Mouse (Mus musculus) lung, embryonic 14.5 days (tissue): ENCODE results near the gene Ap3b2. TPM values are rescaled to one million over a fixed set of nuclear protein-coding genes. Genes with fewer than 3 reads are reported as not detected.

Experiments
- ATAC-seq: fragments of 200-750 bp; cut with Nextera tagmentation; 2 replicates; pipeline ENCODE4 v1.8.0; 2017; ENCODE audit warnings: mild to moderate bottlenecking, moderate TSS enrichment, moderate library complexity; ENCODE audit not compliant: insufficient read depth
- DNase-seq: peaks from one replicate; pipeline ENCODE4 v3.0.0-alpha.2; 2015
- H3K27ac ChIP-seq: fragments of 300-500 bp; sonication (generic); 2 replicates; pipeline ENCODE4 v1.5.1; 2014; ENCODE audit warnings: low read depth, mild to moderate bottlenecking, moderate library complexity
- H3K27me3 ChIP-seq: fragments of 300-500 bp; sonication (generic); 2 replicates; pipeline ENCODE4 v1.6.1; 2014; ENCODE audit warnings: low read length, control low read depth; ENCODE audit not compliant: insufficient read depth
- H3K36me3 ChIP-seq: fragments of 300-500 bp; sonication (generic); 2 replicates; pipeline ENCODE4 v1.6.1; 2014; ENCODE audit warnings: control low read depth; ENCODE audit not compliant: insufficient read depth
- H3K4me1 ChIP-seq: fragments of 300-500 bp; sonication (generic); 2 replicates; pipeline ENCODE4 v1.6.1; 2014; ENCODE audit warnings: antibody characterized with exemption, control low read depth; ENCODE audit not compliant: insufficient read depth
- H3K4me2 ChIP-seq: fragments of 300-500 bp; sonication (generic); 2 replicates; pipeline ENCODE4 v1.6.1; 2014; ENCODE audit warnings: mild to moderate bottlenecking
- H3K4me3 ChIP-seq: fragments of 300-500 bp; sonication (generic); 2 replicates; pipeline ENCODE4 v1.5.1; 2014; ENCODE audit warnings: low read depth, low read length
- H3K9ac ChIP-seq: fragments of 300-500 bp; sonication (generic); 2 replicates; pipeline ENCODE4 v1.6.1; 2014
- H3K9me3 ChIP-seq: fragments of 300-500 bp; sonication (generic); 2 replicates; pipeline ENCODE4 v1.6.1; 2016; ENCODE audit warnings: low read depth, low read length, control low read depth
- CTCF ChIP-seq: IDR thresholded peaks from 2 replicates; pipeline ENCODE4 v1.5.1; 2016; ENCODE audit warnings: antibody characterized with exemption, low read depth
- WGBS: fragments of 180-500 bp; shearing (Covaris S2); extraction: QIAGEN DNeasy Blood & Tissue Kit; methylation state at CpG from one replicate; pipeline ENCODE4 v1.1.7; 2014; 5-methylcytosine and 5-hydroxymethylcytosine counted together
- polyA plus RNA-seq: library from polyadenylated mRNA; unstranded; fragments of >200 nt; fragmentation: Nextera tagmentation; extraction: Ambion mirVana; gene quantifications from 2 replicates; pipeline ENCODE4 v1.2.1, GENCODE M21; 2014

Ap3b2 gene
- polyA plus RNA-seq: 0.14 and 0.55 TPM in 2 replicates

DNA sequence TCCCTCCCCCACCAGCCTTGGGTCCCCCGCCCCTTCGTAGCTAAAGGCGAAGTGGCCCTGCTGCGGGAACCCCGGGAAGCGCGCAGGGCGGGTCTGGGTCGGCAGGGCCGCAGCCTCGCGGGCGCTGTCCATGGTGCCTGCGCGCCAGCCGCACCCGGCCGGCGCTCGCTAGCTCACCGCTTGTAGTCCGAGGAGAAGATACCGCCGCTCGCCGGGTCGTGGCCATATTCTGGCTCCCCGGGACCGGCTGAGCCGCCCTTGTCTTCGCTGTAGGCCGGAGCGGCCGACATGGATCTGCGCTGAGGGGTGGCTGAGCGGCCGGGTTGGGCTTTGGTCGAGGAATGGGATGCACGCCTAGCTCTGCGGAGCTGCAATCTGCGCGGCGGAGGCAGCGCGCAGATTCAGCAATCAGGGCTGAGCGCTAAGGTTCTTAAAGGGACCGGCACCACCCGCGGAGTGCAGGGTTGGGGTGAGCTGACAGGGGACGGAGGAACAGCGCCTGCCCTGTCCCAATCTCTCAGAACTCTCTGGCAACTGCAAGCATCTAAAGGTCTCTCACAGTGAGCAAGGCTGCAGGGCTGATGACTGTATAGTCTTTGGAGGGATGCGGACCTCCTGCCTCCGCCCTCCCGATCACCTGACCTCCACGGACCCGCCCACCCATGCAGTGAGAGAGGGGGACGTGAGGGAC is at the start of gene Ap3b2:
Gene Ap3b2, minus strand, starts transcription at position 595 of the 691 bp plus-strand sequence.
- Histone ChIP-seq H3K27me3 (peaks cover 15% of the 10 kb centered on the region), H3K4me1 (no peaks in the 10 kb centered on the region), H3K4me2 (peak within 1 kb of the TSS; percentile 75), H3K9me3 (no peaks in the 10 kb centered on the region), H3K4me3 (peak within 1 kb of the TSS; percentile 44), H3K27ac (no peak within 1 kb of the TSS), H3K9ac (no peak within 1 kb of the TSS), H3K36me3 (no peaks in the 10 kb centered on the region)
- no peak for TF ChIP-seq CTCF
- ATAC-seq: peak; percentile 89
- under 1% methylated on average over 57 of the region's 57 CpGs for WGBS
- DNase-seq: peak; percentile 88

DNA sequence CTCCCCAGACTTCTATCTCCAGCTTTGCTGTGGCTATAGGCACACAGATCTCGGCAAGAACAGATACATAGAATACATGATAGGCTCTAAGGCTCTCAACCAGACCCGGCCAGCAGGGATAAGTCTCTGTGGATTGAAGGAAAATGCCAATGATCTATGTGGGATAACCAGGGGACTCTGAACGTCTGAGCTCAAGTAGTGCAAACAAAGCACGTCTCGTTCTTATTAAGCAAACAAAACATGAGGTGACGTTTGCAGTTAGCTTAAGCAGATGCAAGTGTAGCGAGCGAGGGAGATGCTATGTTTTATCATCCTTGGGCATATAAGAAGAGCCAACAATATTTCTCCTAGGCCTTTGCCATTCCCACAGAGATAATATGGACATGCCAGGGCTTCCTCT is 49.2 kb upstream of the Ap3b2 start:
- DNase-seq (no peak), ATAC-seq (no peak)
- Histone ChIP-seq H3K4me1 (no peaks in the 10 kb centered on the region), H3K4me3 (no peak overlapping the region), H3K4me2 (no peak overlapping the region), H3K27me3 (no peaks in the 10 kb centered on the region), H3K9ac (no peak overlapping the region), H3K27ac (no peak overlapping the region), H3K36me3 (no peaks in the 10 kb centered on the region), H3K9me3 (no peaks in the 10 kb centered on the region)
- WGBS: 65% methylated on average over 8 of the region's 8 CpGs
- no peak for TF ChIP-seq CTCF

- Histone ChIP-seq H3K27ac (no peak overlapping the region), H3K27me3 (no peaks in the 10 kb centered on the region), H3K4me3 (no peak overlapping the region), H3K4me2 (no peak overlapping the region), H3K9me3 (no peaks in the 10 kb centered on the region), H3K9ac (no peak overlapping the region), H3K36me3 (no peaks in the 10 kb centered on the region), H3K4me1 (no peaks in the 10 kb centered on the region)
- TF ChIP-seq CTCF: no peak
- DNase-seq: no peak
- WGBS: 80% methylated on average over 7 of the region's 7 CpGs
- ATAC-seq: no peak
Observed at GRCm38 (mm10) chr7:81541924-81542524, 48.3 kb upstream of the Ap3b2 start.

GRCm38 (mm10) chr7:81540999-81541398 is 47.3 kb upstream of the Ap3b2 start:
- Histone ChIP-seq H3K4me1 (no peaks in the 10 kb centered on the region), H3K9me3 (no peaks in the 10 kb centered on the region), H3K36me3 (no peaks in the 10 kb centered on the region), H3K9ac (no peak overlapping the region), H3K27ac (no peak overlapping the region), H3K4me3 (no peak overlapping the region), H3K4me2 (no peak overlapping the region), H3K27me3 (no peaks in the 10 kb centered on the region)
- ATAC-seq (no peak), DNase-seq (no peak)
- WGBS: 48% methylated on average over 1 of the region's 1 CpGs
- TF ChIP-seq CTCF: no peak

GRCm38 (mm10) chr7:81539565-81539964 is 45.8 kb upstream of the Ap3b2 start:
- no peak overlapping the region for H3K27ac ChIP-seq
- TF ChIP-seq CTCF: no peak
- no peak for ATAC-seq
- H3K9ac ChIP-seq: no peak overlapping the region
- WGBS: 21% methylated on average over 2 of the region's 2 CpGs
- no peaks in the 10 kb centered on the region for H3K27me3 ChIP-seq
- H3K4me3 ChIP-seq: no peak overlapping the region
- H3K4me2 ChIP-seq: no peak overlapping the region
- H3K9me3 ChIP-seq: no peaks in the 10 kb centered on the region
- no peak for DNase-seq
- H3K4me1 ChIP-seq: no peaks in the 10 kb centered on the region
- H3K36me3 ChIP-seq: peaks cover 10% of the 10 kb centered on the region; the same call in 1 of the 2 replicates

DNA sequence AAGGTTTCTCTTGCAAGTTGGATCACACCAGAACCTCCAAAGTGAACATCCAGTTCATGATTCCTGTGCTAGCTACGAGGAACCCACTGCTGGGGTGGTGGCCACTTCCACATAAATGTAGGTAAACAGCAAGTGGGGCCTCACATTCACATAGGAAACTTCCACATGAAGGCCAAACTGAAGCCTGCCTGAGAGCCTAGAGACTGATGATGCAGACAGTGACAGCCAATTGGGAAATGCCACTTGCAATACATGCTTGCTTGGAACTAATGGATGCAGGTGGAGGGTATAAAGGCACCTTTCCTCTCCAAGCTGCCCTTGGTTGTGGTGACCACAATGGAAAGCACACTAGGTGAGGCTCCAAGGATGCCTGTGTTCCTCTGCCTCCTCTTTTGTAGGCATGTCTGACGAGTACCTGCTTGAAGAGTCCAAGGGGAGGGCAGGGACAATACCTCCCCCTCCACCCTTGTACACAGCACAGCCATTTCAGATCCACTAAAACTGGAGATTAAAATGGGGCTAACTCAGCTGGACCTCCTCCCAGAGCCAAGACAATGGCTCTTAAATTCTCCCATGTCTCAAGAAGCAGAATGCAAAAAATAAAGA is 44.4 kb upstream of the Ap3b2 start:
- DNase-seq (peak; percentile 50), ATAC-seq (no peak)
- no peak for TF ChIP-seq CTCF
- no peak overlapping the region for H3K9ac ChIP-seq
- no peak overlapping the region for H3K4me2 ChIP-seq
- no peaks in the 10 kb centered on the region for H3K4me1 ChIP-seq
- WGBS: 68% methylated on average over 2 of the region's 2 CpGs
- H3K27ac ChIP-seq: no peak overlapping the region
- peaks cover 22% of the 10 kb centered on the region for H3K36me3 ChIP-seq
- no peaks in the 10 kb centered on the region for H3K9me3 ChIP-seq
- H3K4me3 ChIP-seq: no peak overlapping the region
- H3K27me3 ChIP-seq: no peaks in the 10 kb centered on the region

DNA sequence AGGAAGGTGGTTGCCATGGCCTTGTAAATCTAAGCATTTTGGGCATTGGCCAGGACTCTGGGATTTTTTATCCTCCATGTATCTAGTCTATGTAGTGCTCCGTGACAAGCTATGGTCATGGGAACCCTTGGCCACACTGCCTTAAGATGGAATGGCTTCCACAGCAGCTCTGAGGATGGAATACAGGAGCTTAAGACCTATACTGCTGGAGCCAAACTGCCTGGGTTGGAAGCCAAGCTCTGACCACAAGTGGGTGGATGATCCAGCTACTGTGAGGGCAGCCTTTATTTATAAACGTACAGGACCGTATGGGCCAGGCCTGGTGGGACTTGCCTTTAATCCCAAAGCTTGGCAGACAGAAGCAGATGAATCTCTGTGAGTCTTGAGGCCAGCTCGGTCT is 42.8 kb upstream of the Ap3b2 start:
- Histone ChIP-seq H3K27ac (no peak overlapping the region), H3K9me3 (no peaks in the 10 kb centered on the region), H3K36me3 (peaks cover 32% of the 10 kb centered on the region), H3K4me3 (no peak overlapping the region), H3K4me1 (no peaks in the 10 kb centered on the region), H3K9ac (no peak overlapping the region), H3K4me2 (no peak overlapping the region), H3K27me3 (no peaks in the 10 kb centered on the region)
- ATAC-seq (no peak), DNase-seq (no peak)
- WGBS: 78% methylated on average over 4 of the region's 4 CpGs
- no peak for TF ChIP-seq CTCF
